Mouse (Mus musculus) spleen, adult 12 weeks (tissue): ENCODE results near the gene Gmcl1.

Source experiments
- DNase-seq: peaks from one replicate; pipeline ENCODE4 v3.0.0; 2022; ENCODE audit warnings: low spot score

Gene Gmcl1

DNA sequence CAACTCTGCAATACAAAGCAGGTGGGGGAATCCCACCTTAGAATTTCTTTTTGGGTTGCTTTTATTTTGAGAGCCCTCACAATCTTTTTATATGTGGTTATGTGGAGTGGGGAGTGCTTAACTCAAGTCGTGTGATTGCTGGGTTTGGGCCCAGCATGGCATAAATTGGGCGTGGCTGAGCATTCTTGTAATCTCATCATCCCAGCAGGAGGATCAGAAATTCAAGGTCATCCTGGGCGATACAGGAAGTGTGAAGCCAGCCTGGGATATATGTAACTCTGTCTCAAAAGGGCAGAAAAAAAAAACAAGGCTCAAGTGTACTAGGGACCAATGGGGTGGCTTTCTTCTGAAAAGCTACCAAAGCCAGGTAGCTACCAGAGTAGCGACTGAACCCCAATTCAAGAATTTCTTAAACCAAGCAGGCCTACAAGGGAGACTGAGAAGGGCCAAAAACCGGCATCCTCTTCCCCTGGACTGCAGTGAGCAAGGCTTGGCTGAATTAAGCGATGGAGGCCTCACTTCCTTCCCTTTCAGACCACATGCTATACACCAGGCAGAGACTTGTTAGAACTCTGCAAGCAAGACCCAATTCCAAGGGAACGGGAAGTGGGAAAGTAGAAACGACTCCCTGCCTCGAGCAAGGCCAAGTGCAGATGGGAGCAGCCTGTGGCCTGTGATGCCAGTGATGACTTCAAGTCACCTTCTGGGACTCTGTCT is 72.9 kb downstream of the Gmcl1 start:
- peak; percentile 50 for DNase-seq

DNA sequence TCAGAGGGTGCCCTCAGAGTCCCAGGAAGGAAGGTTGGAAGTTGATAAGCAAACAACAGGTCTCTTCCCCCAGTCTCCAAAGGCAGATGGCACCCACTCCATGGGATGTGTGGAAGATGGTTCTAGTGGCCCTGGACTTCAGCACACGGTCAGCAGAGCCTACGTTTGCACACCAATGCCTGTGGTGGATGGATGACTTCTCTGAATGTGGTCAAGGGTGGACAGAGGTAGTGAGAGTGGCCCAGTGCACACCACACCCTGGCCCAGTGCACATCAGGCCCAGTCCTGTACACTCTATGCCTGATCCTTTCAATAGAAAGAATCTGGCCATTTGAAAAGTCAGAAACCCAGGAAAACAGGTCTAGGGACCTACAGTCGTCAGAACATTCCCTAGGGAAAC is 74.7 kb downstream of the Gmcl1 start:
- no peak for DNase-seq

DNA sequence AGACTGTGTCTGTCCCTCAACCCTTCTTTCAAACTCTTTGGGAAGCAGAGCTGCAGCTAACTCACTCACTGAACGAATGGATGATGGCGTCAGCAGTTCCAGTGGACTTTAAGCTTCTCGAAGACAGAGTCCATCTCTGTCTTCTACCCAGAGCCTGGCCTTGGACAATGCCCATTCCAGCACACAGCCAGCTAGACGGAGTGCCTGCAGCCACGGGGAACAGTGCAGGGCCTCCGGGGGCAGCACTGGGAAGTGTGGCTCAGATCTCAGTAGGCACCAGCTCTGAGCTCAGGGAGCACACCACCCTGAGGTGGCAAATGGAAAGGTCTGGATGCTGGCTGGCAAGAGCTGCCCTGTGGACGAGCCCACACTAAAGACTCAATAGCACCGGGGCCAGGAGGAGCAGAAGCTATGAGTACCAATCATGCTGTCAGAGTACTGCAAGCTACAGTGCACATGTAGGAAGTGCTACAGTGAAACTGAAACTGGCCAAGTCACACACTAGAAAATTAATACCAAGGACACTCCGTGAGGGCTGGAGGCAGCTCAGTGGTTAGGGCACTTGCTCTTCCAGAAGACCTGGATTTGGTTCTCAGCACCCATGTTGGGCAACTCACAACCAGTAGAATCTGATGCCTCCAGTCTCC is 78.8 kb downstream of the Gmcl1 start:
- no peak for DNase-seq

DNA sequence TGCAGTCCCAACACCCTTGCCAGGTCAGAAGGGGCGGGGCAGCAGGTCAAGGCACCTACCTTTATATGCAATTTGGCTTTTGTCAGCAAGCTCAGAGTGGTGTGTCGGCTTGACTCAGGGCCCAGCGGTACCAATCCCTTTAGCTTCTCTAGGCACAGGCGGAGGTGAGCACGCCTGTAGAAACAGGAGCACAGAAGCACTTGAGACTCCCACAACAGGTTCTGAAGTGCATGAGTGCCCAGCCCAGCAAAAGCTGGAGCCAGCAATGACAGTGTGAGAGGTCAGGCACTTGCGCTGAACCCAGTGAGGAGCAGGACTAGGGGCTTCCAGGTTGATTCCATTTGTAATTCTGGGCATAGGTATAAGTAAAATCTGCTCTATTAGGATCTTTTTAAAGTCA is 80.2 kb downstream of the Gmcl1 start:
- DNase-seq = no peak

DNA sequence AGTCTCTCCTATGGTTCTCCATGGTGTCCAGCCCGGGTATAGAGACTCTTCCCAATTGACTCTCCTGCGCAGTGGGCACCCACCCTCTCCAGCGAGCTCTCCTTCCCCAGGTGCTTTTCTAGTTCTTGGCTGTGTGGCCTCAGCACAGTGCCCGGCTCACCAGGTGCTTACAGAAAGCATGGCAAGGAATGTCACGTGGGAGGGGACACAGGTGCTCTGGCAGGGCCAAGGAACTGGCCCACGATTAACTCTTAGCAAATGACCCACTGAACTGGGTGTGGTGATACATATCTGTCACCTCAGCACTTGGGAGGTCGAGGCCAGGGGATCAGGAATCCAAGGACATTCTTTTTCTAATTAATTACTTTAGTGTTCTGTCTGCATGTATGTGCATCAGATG is 87.0 kb downstream of the Gmcl1 start:
- no peak for DNase-seq

DNA sequence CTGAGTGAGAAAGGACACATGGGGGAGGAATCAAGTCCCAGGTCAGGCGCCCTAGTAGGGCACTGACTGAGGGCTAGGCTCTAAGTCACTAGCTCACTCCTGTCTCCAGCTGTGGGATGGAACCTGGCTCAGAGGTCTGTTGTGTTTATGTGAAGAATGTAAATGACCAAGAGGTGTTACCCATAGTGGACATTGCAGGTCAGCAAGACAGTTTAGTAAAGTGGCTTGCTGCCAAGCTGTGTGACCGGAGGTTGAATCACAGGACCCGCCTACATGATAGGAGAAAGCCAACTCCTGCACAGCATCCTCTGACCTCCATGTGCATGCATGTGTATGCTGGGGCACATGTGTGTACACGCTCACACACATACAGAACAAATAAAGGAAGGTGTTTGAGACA is 87.6 kb downstream of the Gmcl1 start:
- DNase-seq = no peak

DNA sequence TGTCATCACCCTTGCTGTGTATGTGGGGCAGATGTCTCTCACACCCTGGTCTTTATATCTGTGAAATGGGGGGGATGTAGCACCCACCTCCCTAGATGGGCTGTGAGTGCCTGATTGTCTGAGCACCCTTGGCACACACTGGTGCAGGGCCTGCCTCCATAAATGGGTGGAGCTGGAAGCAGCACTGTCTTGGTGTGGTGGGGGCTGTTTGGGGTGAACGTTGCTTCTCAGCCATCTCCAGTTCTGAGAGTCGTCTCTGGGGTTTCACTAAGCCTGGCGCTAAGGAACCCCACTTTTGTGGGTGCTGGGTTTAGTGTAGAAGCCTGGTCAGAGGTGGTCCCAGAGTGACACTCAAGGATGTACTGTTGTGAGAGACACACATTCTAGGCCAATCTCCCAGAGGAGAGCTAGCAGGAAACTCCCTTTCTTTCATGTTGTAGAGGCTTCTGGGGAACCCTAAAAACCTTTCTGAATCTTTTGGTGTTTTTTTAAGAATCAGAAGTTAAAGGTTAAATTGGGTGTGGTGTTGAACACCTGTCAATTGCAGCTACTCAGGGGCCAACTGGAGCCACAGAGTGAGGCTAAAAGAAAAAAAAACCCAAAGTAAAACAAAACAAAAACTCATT is 88.3 kb downstream of the Gmcl1 start:
- DNase-seq = no peak
